Mouse (Mus musculus) colon, adult 2 months (tissue): ENCODE results near the gene Mc1r. TPM values are rescaled to one million over a fixed set of nuclear protein-coding genes. Genes with fewer than 3 reads are reported as not detected.

ENCODE experiments used
- polyA plus RNA-seq: library from polyadenylated mRNA; depleted of rRNA; stranded (reverse); fragments of >200 nt; gene quantifications from 2 replicates; pipeline ENCODE4 v1.2.3, GENCODE M21; 2012; rRNA removed

Mc1r gene
- polyA plus RNA-seq = 0.02 and 0.03 TPM in 2 replicates

GRCm38 (mm10) chr8:123406786-123407185 lies at the start of gene Mc1r:
TSS of gene Mc1r (plus strand) at chr8:123407107.

GRCm38 (mm10) chr8:123373403-123374238 lies 33.3 kb upstream of the Mc1r start, which contains the start of gene Tcf25:
TSS of gene Tcf25 (plus strand) at chr8:123373753.

GRCm38 (mm10) chr8:123411246-123411645 lies 4.3 kb downstream of the Mc1r start, which contains the start of gene Tubb3:
TSS of gene Tubb3 (plus strand) at chr8:123411424.

GRCm38 (mm10) chr8:123423441-123423840 lies 16.5 kb downstream of the Mc1r start, which contains the start of gene Def8:
TSS of gene Def8 (plus strand) at chr8:123423527.

Other genes starting within 250 kb of the Mc1r start
- 0.56 and 1.5 TPM in 2 replicates for gene Sult5a1, start 248.8 kb upstream of the Mc1r start, polyA plus RNA-seq
- 437 and 476 TPM in 2 replicates for gene Dpep1, start 220.9 kb upstream of the Mc1r start, polyA plus RNA-seq
- 195 and 216 TPM in 2 replicates for gene Chmp1a, start 194.3 kb upstream of the Mc1r start, polyA plus RNA-seq
- 0.26 and 0.49 TPM in 2 replicates for gene Spata33, start 194.3 kb upstream of the Mc1r start, polyA plus RNA-seq
- gene Cdk10, start 182.3 kb upstream of the Mc1r start, polyA plus RNA-seq = 48.9 and 49.5 TPM in 2 replicates
- gene Spata2l, start 170.9 kb upstream of the Mc1r start, polyA plus RNA-seq = 19.5 and 20.9 TPM in 2 replicates
- gene Zfp276, start 152.9 kb upstream of the Mc1r start, polyA plus RNA-seq = 39.4 and 42.7 TPM in 2 replicates
- gene Vps9d1, start 152.8 kb upstream of the Mc1r start, polyA plus RNA-seq = 91.9 and 134 TPM in 2 replicates
- gene Fanca, start 88.5 kb upstream of the Mc1r start, polyA plus RNA-seq = 17.9 and 19.3 TPM in 2 replicates
- gene Spire2, start 74.4 kb upstream of the Mc1r start, polyA plus RNA-seq = 63.4 and 66.8 TPM in 2 replicates
- 141 and 159 TPM in 2 replicates for gene Tcf25, start 33.4 kb upstream of the Mc1r start, polyA plus RNA-seq
- 24.2 and 25.0 TPM in 2 replicates for gene Tubb3, start 4.3 kb downstream of the Mc1r start, polyA plus RNA-seq
- gene Def8, start 16.4 kb downstream of the Mc1r start, polyA plus RNA-seq = 19.7 and 20.4 TPM in 2 replicates
- 16.1 and 19.0 TPM in 2 replicates for gene Afg3l1, start 70.8 kb downstream of the Mc1r start, polyA plus RNA-seq
- gene Dbndd1, start 108.4 kb downstream of the Mc1r start, polyA plus RNA-seq = 0.27 and 0.61 TPM in 2 replicates
- gene Gas8, start 111.7 kb downstream of the Mc1r start, polyA plus RNA-seq = 4.0 and 4.7 TPM in 2 replicates
- gene Rhou, start 246.8 kb downstream of the Mc1r start, polyA plus RNA-seq = 16.2 and 17.3 TPM in 2 replicates